Mouse (Mus musculus): ENCODE data around the gene Fam122b. TPM values are rescaled to one million over a fixed set of nuclear protein-coding genes. Genes with fewer than 3 reads are reported as not detected.

Gene Fam122b
- polyA plus RNA-seq, 2 experiments: 5.6 to 5.7 TPM

DNA sequence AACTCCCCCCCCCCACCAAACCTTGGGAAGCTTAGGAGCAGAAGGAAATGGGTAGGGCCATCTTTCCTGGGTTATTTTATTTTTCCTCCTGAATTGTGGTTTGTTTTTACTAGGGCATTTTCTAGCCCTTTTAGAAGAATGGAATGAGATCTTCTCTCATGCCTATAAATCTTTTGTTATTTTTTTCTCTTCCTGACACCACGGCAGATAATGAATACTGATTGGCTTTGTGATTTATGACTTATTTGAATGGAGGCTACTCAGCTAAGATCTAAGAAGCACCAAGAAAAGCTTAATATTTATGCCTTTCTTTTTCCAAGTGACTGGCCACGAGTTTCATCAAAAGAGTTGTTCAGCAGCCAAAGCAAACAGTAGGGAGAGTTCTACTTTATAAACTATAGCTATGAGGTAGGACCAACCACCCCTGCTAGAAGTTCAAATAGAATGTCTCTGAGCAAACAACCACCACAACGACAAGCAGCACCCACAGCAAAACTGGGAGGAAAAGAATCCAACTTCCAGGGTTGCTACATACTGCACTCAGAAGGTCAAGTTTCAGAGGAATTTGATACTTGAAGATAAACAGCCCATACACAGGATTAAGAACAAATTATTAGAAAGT, 64.8 kb downstream of the Fam122b start:
- H3K36me3 ChIP-seq (replicated peaks; ENCODE audit: control insufficient read depth, insufficient read depth, low read depth): no peaks in the 10 kb centered on the region
- no peak overlapping the region for H3K4me3 ChIP-seq (ENCODE audit: insufficient read depth in 1 of 2, low read depth in 2 of 2, low read length in 2 of 2)
- WGBS (ENCODE audit: insufficient replicate concordance): 16% methylated on average over 3 of the region's 3 CpGs
- ATAC-seq (ENCODE audit: insufficient read depth) (no peak), DNase-seq (ENCODE audit: low read depth in 3 of 3, low spot score in 3 of 3) (no peak)
- H3K9ac ChIP-seq (replicated peaks): no peak overlapping the region
- no peak for TF ChIP-seq CTCF (IDR thresholded peaks at IDR 0.05; ENCODE audit: low read depth)
- no peak for TF ChIP-seq EP300 (IDR thresholded peaks at IDR 0.05; ENCODE audit: low read depth)
- no peak overlapping the region for H3K27ac ChIP-seq
- no peaks in the 10 kb centered on the region for H3K4me1 ChIP-seq (replicated peaks; ENCODE audit: control insufficient read depth in 2 of 2, insufficient read depth in 2 of 2, low read length in 1 of 2)
- H3K9me3 ChIP-seq (ENCODE audit: control insufficient read depth, low read length): no peaks in the 10 kb centered on the region
- no peak overlapping the region for H3K4me2 ChIP-seq (ENCODE audit: low read depth)
- H3K27me3 ChIP-seq (ENCODE audit: control insufficient read depth, insufficient read depth, low read length): no peaks in the 10 kb centered on the region

DNA sequence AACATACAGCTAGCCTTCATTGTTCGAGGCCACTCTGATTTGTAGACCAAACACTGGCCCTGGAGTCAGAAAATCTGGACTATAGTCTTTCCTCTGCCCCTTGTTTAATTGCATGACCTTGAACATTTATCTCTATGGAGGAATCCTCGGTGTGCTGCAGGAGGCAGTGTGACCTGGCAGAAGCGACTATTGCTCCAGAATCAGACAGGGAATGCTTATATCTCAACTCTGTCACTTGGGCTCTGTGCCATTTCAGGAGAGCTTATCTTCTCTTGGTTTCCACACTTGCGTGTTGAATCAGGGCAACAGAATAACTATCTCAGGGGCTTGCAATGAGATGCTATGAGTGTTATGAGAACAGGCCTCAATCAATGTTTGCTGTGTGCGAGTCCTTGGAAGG, 68.0 kb downstream of the Fam122b start:
- no peaks in the 10 kb centered on the region for H3K36me3 ChIP-seq (replicated peaks; ENCODE audit: control insufficient read depth, insufficient read depth, low read depth)
- no peak for ATAC-seq (ENCODE audit: insufficient read depth)
- WGBS (ENCODE audit: insufficient replicate concordance): 47% methylated on average over 5 of the region's 5 CpGs

GRCm38 (mm10) chrX:53197681-53198080, 71.9 kb downstream of the Fam122b start:
- H3K4me3 ChIP-seq (ENCODE audit: insufficient read depth in 1 of 2, low read depth in 2 of 2, low read length in 2 of 2): no peak overlapping the region
- WGBS (ENCODE audit: insufficient replicate concordance): 61% methylated on average over 4 of the region's 4 CpGs
- no peak overlapping the region for H3K4me2 ChIP-seq (ENCODE audit: low read depth)
- TF ChIP-seq EP300 (IDR thresholded peaks at IDR 0.05; ENCODE audit: low read depth): no peak
- TF ChIP-seq CTCF (IDR thresholded peaks at IDR 0.05; ENCODE audit: low read depth): no peak
- ATAC-seq (ENCODE audit: insufficient read depth) (no peak), DNase-seq (ENCODE audit: low read depth in 3 of 3, low spot score in 3 of 3) (no peak)
- no peaks in the 10 kb centered on the region for H3K4me1 ChIP-seq (replicated peaks; ENCODE audit: control insufficient read depth in 2 of 2, insufficient read depth in 2 of 2, low read length in 1 of 2)
- no peak overlapping the region for H3K9ac ChIP-seq (replicated peaks)
- H3K36me3 ChIP-seq (replicated peaks; ENCODE audit: control insufficient read depth, insufficient read depth, low read depth): no peaks in the 10 kb centered on the region
- no peaks in the 10 kb centered on the region for H3K27me3 ChIP-seq (ENCODE audit: control insufficient read depth, insufficient read depth, low read length)
- H3K9me3 ChIP-seq (ENCODE audit: control insufficient read depth, low read length): no peaks in the 10 kb centered on the region
- no peak overlapping the region for H3K27ac ChIP-seq

More for the DNA sequence above, 68.0 kb downstream of the Fam122b start:
- no peak overlapping the region for H3K4me3 ChIP-seq (ENCODE audit: insufficient read depth in 1 of 2, low read depth in 2 of 2, low read length in 2 of 2)
- no peaks in the 10 kb centered on the region for H3K4me1 ChIP-seq (replicated peaks; ENCODE audit: control insufficient read depth in 2 of 2, insufficient read depth in 2 of 2, low read length in 1 of 2)
- H3K27ac ChIP-seq: no peak overlapping the region
- no peaks in the 10 kb centered on the region for H3K27me3 ChIP-seq (ENCODE audit: control insufficient read depth, insufficient read depth, low read length)
- no peaks in the 10 kb centered on the region for H3K9me3 ChIP-seq (ENCODE audit: control insufficient read depth, low read length)
- DNase-seq (ENCODE audit: low read depth in 3 of 3, low spot score in 3 of 3): no peak
- TF ChIP-seq EP300 (IDR thresholded peaks at IDR 0.05; ENCODE audit: low read depth): no peak
- no peak for TF ChIP-seq CTCF (IDR thresholded peaks at IDR 0.05; ENCODE audit: low read depth)
- no peak overlapping the region for H3K9ac ChIP-seq (replicated peaks)
- no peak overlapping the region for H3K4me2 ChIP-seq (ENCODE audit: low read depth)

GRCm38 (mm10) chrX:53196392-53196791, 73.2 kb downstream of the Fam122b start:
- Histone ChIP-seq H3K4me3 (ENCODE audit: insufficient read depth in 1 of 2, low read depth in 2 of 2, low read length in 2 of 2) (no peak overlapping the region), H3K4me2 (ENCODE audit: low read depth) (no peak overlapping the region), H3K27me3 (ENCODE audit: control insufficient read depth, insufficient read depth, low read length) (no peaks in the 10 kb centered on the region), H3K9ac (replicated peaks) (no peak overlapping the region), H3K9me3 (ENCODE audit: control insufficient read depth, low read length) (no peaks in the 10 kb centered on the region), H3K36me3 (replicated peaks; ENCODE audit: control insufficient read depth, insufficient read depth, low read depth) (no peaks in the 10 kb centered on the region), H3K4me1 (replicated peaks; ENCODE audit: control insufficient read depth in 2 of 2, insufficient read depth in 2 of 2, low read length in 1 of 2) (no peaks in the 10 kb centered on the region), H3K27ac (no peak overlapping the region)
- 50% methylated on average over 5 of the region's 5 CpGs for WGBS (ENCODE audit: insufficient replicate concordance)
- DNase-seq (ENCODE audit: low read depth in 3 of 3, low spot score in 3 of 3) (no peak), ATAC-seq (ENCODE audit: insufficient read depth) (no peak)
- TF ChIP-seq CTCF (IDR thresholded peaks at IDR 0.05; ENCODE audit: low read depth): no peak
- TF ChIP-seq EP300 (IDR thresholded peaks at IDR 0.05; ENCODE audit: low read depth): no peak

Other genes starting within 250 kb of the Fam122b start
- 0.81 and 1.0 TPM in 2 replicates for gene Plac1, start 29.7 kb downstream of the Fam122b start, polyA plus RNA-seq (2012; rRNA removed)
- gene Plac1, start 29.7 kb downstream of the Fam122b start, polyA plus RNA-seq (2014; fragmentation: Nextera tagmentation; extraction: Ambion mirVana): 1.3 and 1.5 TPM in 2 replicates
- gene Fam122c, start 3.6 kb upstream of the Fam122b start, polyA plus RNA-seq (2012; rRNA removed): not detected in 2 replicates
- gene Fam122c, start 3.6 kb upstream of the Fam122b start, polyA plus RNA-seq (2014; fragmentation: Nextera tagmentation; extraction: Ambion mirVana): not detected in 2 replicates
- 6.4 and 10.6 TPM in 2 replicates for gene Mospd1, start 100.7 kb upstream of the Fam122b start, polyA plus RNA-seq (2012; rRNA removed)
- gene Mospd1, start 100.7 kb upstream of the Fam122b start, polyA plus RNA-seq (2014; fragmentation: Nextera tagmentation; extraction: Ambion mirVana): 39.0 and 39.7 TPM in 2 replicates
- gene Etd, start 165.1 kb upstream of the Fam122b start, polyA plus RNA-seq (2012; rRNA removed): not detected in 2 replicates
- not detected in 2 replicates for gene Etd, start 165.1 kb upstream of the Fam122b start, polyA plus RNA-seq (2014; fragmentation: Nextera tagmentation; extraction: Ambion mirVana)

Measured in liver, embryonic 14.5 days (tissue).